Mouse (Mus musculus) spleen, adult 2 months (tissue): Measurements from ENCODE around the gene Gm6793.

Source experiments
- CTCF ChIP-seq: fragments of 200-500 bp; IDR thresholded peaks from 2 replicates; pipeline ENCODE4 v1.5.1; 2011; ENCODE audit warnings: mild to moderate bottlenecking, inconsistent platforms; ENCODE audit not compliant: insufficient read depth, insufficient read length, insufficient replicate concordance; ENCODE audit errors: extremely low read depth
- POLR2A ChIP-seq: fragments of 200-500 bp; IDR thresholded peaks from 2 replicates; pipeline ENCODE4 v1.6.1; 2011; ENCODE audit warnings: low read depth, low read length, inconsistent platforms

GRCm38 (mm10) chr8:112029455-112029854, 14.6 kb upstream of the Gm6793 start:
- TF ChIP-seq CTCF, result no peak
- no peak for TF ChIP-seq POLR2A
